Mouse (Mus musculus) neural tube, postnatal 0 days (tissue): Measurements from ENCODE around the gene Cbr3. TPM values are rescaled to one million over a fixed set of nuclear protein-coding genes. Genes with fewer than 3 reads are reported as not detected.

Experiments used
- polyA plus RNA-seq: library from polyadenylated mRNA; unstranded; fragments of >200 nt; fragmentation: Nextera tagmentation; extraction: Ambion mirVana; gene quantifications from 2 replicates; pipeline ENCODE4 v1.2.1, GENCODE M21; 2015

Gene Cbr3
- 3.9 and 4.5 TPM in 2 replicates for polyA plus RNA-seq

GRCm38 (mm10) chr16:93682689-93683507 lies at the start of gene Cbr3:
TSS of gene Cbr3 (plus strand) at chr16:93683215.

GRCm38 (mm10) chr16:93711411-93712188 lies 28.6 kb downstream of the Cbr3 start, which contains the start of gene Dop1b:
TSS of gene Dop1b (plus strand) at chr16:93711904.

Other genes with a start within 250 kb of the Cbr3 start
- gene Setd4, start 79.2 kb upstream of the Cbr3 start, polyA plus RNA-seq: 12.2 and 14.7 TPM in 2 replicates
- gene Cbr1, start 77.4 kb upstream of the Cbr3 start, polyA plus RNA-seq: 120 and 123 TPM in 2 replicates
- not detected in 2 replicates for gene Gm5678, start 55.1 kb upstream of the Cbr3 start, polyA plus RNA-seq
- 27.5 and 32.6 TPM in 2 replicates for gene Dop1b, start 28.7 kb downstream of the Cbr3 start, polyA plus RNA-seq
- gene Morc3, start 148.9 kb downstream of the Cbr3 start, polyA plus RNA-seq: 21.2 and 28.2 TPM in 2 replicates
- 9.5 and 10.9 TPM in 2 replicates for gene Chaf1b, start 200.7 kb downstream of the Cbr3 start, polyA plus RNA-seq